Mouse (Mus musculus) lung, embryonic 16.5 days (tissue): ENCODE measurements around the gene Ankrd13d. TPM values are rescaled to one million over a fixed set of nuclear protein-coding genes. Genes with fewer than 3 reads are reported as not detected.
A peak's percentile ranks its signal among the peaks of the same experiment; 100 is the strongest.
"Not testable (repeated sequence)": the region's sequence is repeated elsewhere in the genome, so short reads cannot be mapped to it uniquely, and the experiment has no call there.

ENCODE experiments used
- ATAC-seq: fragments of 200-750 bp; cut with Nextera tagmentation; 2 replicates; pipeline ENCODE4 v1.8.0; 2017; ENCODE audit warnings: low read depth, mild to moderate bottlenecking, moderate library complexity
- H3K27ac ChIP-seq: fragments of 300-500 bp; sonication (generic); 2 replicates; pipeline ENCODE4 v1.5.1; 2014; ENCODE audit warnings: mild to moderate bottlenecking, control low read depth, low read length
- H3K27me3 ChIP-seq: fragments of 300-500 bp; sonication (generic); 2 replicates; pipeline ENCODE4 v1.6.1; 2014; ENCODE audit warnings: low read depth, low read length, mixed read lengths; ENCODE audit not compliant: control insufficient read depth, insufficient read depth
- H3K36me3 ChIP-seq: fragments of 300-500 bp; sonication (generic); 2 replicates; pipeline ENCODE4 v1.6.1; 2014; ENCODE audit warnings: low read length; ENCODE audit not compliant: control insufficient read depth, insufficient read depth
- H3K4me1 ChIP-seq: fragments of 300-500 bp; sonication (generic); replicated peaks from 2 replicates; pipeline ENCODE4 v1.6.1; 2014; ENCODE audit warnings: low read length, mixed read lengths; ENCODE audit not compliant: control insufficient read depth, insufficient read depth
- H3K4me2 ChIP-seq: fragments of 300-500 bp; sonication (generic); 2 replicates; pipeline ENCODE4 v1.6.1; 2014; ENCODE audit warnings: low read depth, low read length, control low read depth
- H3K4me3 ChIP-seq: fragments of 300-500 bp; sonication (generic); 2 replicates; pipeline ENCODE4 v1.5.1; 2014; ENCODE audit warnings: mild to moderate bottlenecking, low read length, control low read depth
- H3K9ac ChIP-seq: fragments of 300-500 bp; sonication (generic); 2 replicates; pipeline ENCODE4 v1.6.1; 2014; ENCODE audit warnings: low read length, control low read depth
- H3K9me3 ChIP-seq: fragments of 300-500 bp; sonication (generic); 2 replicates; pipeline ENCODE4 v1.6.1; 2016; ENCODE audit warnings: low read length; ENCODE audit not compliant: control insufficient read depth
- WGBS: fragments of 180-500 bp; shearing (Covaris S2); extraction: QIAGEN DNeasy Blood & Tissue Kit; methylation state at CpG from one replicate; pipeline ENCODE4 v1.1.7; 2014; 5-methylcytosine and 5-hydroxymethylcytosine counted together
- polyA plus RNA-seq: library from polyadenylated mRNA; unstranded; fragments of >200 nt; fragmentation: Nextera tagmentation; extraction: Ambion mirVana; gene quantifications from 2 replicates; pipeline ENCODE4 v1.2.1, GENCODE M21; 2015

The Ankrd13d gene
- polyA plus RNA-seq, 1 experiment from 2014 or later, result 3.5 TPM

GRCm38 (mm10) chr19:4257216-4257896 is 25.6 kb downstream of the Ankrd13d start:
- Histone ChIP-seq H3K4me2 (peak overlapping the region; percentile 87), H3K4me1 (peaks cover 5% of the 10 kb centered on the region), H3K9me3 (no peaks in the 10 kb centered on the region), H3K9ac (peak overlapping the region; percentile 70), H3K27me3 (no peaks in the 10 kb centered on the region), H3K4me3 (peak overlapping the region; percentile 71), H3K27ac (0 out of 2 replicates have a peak overlapping the region, but pooled peaks have one; percentile 10), H3K36me3 (no peaks in the 10 kb centered on the region)
- WGBS, result under 1% methylated on average over 41 of the region's 41 CpGs
- peak; percentile 94 for ATAC-seq

DNA sequence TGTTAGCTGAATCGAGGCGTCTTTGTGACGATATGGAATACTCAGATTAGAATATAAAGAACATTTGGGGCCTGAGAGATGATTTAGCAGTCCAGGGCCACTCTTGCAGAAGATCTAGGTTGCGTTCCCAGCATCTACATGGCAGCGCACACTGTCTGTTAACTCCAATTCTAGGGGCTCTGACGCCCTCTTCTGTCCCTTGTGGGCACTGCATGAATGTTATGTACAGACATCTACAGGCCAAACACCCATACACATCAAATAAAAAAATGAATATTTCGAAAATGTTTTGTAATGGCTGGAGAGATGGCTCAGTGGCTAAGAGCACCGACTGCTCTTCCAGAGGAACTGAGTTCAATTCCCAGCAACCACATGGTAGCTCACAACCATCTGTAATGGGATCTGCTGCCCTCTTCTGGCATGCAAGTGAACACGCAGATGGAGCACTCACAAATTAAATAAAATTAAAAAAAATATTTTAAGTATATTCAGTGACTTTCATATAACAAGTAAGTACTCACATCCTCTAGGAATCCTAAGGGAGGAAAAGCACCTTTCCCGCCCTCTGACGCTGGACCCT is 27.3 kb downstream of the Ankrd13d start:
- Histone ChIP-seq H3K9me3 (no peaks in the 10 kb centered on the region), H3K4me3 (no peak overlapping the region), H3K9ac (no peak overlapping the region), H3K4me1 (peaks cover 5% of the 10 kb centered on the region), H3K27me3 (no peaks in the 10 kb centered on the region), H3K36me3 (no peaks in the 10 kb centered on the region), H3K4me2 (no peak overlapping the region), H3K27ac (no peak overlapping the region)
- ATAC-seq, result no peak
- 72% methylated on average over 11 of the region's 11 CpGs for WGBS

DNA sequence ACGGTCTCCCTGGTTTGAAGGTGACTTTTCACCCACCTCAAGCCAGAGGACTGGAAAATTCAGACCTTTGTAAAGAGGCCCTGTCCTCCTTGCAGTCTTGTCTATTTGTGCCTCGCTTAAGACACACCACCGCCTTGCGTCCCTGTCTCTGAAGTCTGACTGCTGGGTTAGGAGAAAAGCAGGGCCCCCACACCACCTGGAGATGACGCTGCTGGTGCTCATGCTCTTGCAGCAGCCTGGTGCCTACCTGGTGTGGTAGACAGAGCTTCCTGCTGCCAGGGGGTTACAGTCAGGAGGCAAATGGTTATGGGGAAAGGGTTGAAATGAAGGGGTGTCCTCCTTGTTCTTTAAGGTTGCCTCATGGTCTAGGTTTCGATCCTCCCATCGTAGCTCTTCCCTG is 28.7 kb downstream of the Ankrd13d start:
- Histone ChIP-seq H3K9ac (no peak overlapping the region), H3K27me3 (no peaks in the 10 kb centered on the region)
- WGBS, result 84% methylated on average over 7 of the region's 7 CpGs

DNA sequence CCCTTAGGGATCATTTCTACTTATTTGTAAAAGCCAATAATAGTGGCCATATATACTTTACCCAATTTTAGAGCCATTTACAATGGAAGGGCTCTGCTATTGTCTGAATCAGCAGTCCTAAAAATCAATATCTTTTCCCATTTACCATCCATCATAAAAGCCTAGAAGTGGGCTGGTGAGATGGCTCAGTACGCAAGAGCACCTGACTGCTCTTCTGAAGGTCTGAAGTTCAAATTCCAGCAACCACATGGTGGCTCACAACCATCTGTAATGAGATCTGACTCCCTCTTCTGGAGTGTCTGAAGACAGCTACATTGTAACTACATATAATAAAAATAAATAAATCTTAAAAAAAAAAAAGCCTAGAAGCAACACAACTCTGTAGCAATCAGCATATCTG is 34.3 kb downstream of the Ankrd13d start:
- WGBS, result 48% methylated on average over 1 of the region's 1 CpGs

More for the DNA sequence above, 28.7 kb downstream of the Ankrd13d start:
- H3K4me2 ChIP-seq, result no peak overlapping the region
- H3K9me3 ChIP-seq, result no peaks in the 10 kb centered on the region
- ATAC-seq, result no peak
- H3K36me3 ChIP-seq, result no peaks in the 10 kb centered on the region
- peaks cover 5% of the 10 kb centered on the region for H3K4me1 ChIP-seq
- no peak overlapping the region for H3K4me3 ChIP-seq
- H3K27ac ChIP-seq, result no peak overlapping the region

DNA sequence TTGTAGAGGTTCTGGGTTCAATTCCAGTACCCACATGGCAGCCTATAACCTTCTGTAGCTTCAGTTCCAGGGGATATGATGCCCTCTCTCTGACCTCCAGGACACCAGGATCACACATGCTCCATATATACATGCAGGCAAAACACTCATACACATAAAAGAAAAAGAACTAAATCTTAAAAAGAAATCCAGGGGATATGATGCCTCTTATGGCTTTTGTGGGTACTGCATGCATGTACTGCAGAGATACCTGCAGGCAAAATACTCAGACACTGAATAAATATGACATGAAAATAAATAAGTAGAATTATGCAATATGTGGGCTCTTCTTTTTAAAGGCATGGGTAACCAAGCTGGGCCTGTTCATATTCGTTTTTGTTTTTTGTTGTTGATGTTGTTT is 35.9 kb downstream of the Ankrd13d start:
- Histone ChIP-seq H3K9me3 (no peaks in the 10 kb centered on the region), H3K36me3 (no peaks in the 10 kb centered on the region), H3K9ac (no peak overlapping the region), H3K27ac (no peak overlapping the region), H3K4me2 (no peak overlapping the region), H3K27me3 (no peaks in the 10 kb centered on the region; the same call in 1 of the 2 replicates), H3K4me3 (no peak overlapping the region), H3K4me1 (no peaks in the 10 kb centered on the region)
- no peak for ATAC-seq
- 47% methylated on average over 1 of the region's 1 CpGs for WGBS

More for the DNA sequence above, 34.3 kb downstream of the Ankrd13d start:
- not testable (repeated sequence) for H3K9me3 ChIP-seq, ATAC-seq, H3K36me3 ChIP-seq, H3K9ac ChIP-seq, H3K4me3 ChIP-seq, H3K27me3 ChIP-seq, H3K4me1 ChIP-seq, H3K4me2 ChIP-seq, H3K27ac ChIP-seq

- no peak for ATAC-seq
- Histone ChIP-seq H3K4me3 (no peak overlapping the region), H3K27me3 (no peaks in the 10 kb centered on the region; the same call in 1 of the 2 replicates), H3K4me2 (no peak overlapping the region), H3K9ac (no peak overlapping the region), H3K36me3 (no peaks in the 10 kb centered on the region), H3K27ac (no peak overlapping the region), H3K9me3 (no peaks in the 10 kb centered on the region), H3K4me1 (no peaks in the 10 kb centered on the region)
- 72% methylated on average over 6 of the region's 6 CpGs for WGBS
Measured at GRCm38 (mm10) chr19:4244775-4245174, 38.2 kb downstream of the Ankrd13d start.

DNA sequence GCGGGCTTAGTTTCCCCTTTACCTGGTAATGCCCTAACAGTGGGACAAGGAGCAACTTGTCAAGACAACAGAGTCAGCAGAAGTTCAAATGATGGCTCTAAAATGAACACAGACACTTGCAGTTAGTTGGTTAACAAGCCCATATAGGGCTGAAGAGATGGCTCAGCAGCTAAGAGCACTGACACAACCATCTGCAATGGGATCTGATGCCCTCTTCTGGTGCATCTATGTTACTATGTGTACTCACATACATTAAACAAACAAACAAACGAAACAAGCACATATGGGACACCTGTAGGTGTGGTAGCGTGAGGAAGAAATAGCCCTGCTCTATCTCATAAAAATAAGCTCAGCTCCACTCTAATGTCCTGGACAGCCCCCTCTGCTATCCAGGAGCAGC is 40.5 kb downstream of the Ankrd13d start:
- ATAC-seq, result no peak
- no peak overlapping the region for H3K4me2 ChIP-seq
- 62% methylated on average over 3 of the region's 3 CpGs for WGBS
- no peaks in the 10 kb centered on the region; the same call in 1 of the 2 replicates for H3K27me3 ChIP-seq
- no peaks in the 10 kb centered on the region for H3K4me1 ChIP-seq
- H3K4me3 ChIP-seq, result no peak overlapping the region
- H3K27ac ChIP-seq, result no peak overlapping the region
- H3K36me3 ChIP-seq, result no peaks in the 10 kb centered on the region
- no peak overlapping the region for H3K9ac ChIP-seq
- H3K9me3 ChIP-seq, result no peaks in the 10 kb centered on the region

DNA sequence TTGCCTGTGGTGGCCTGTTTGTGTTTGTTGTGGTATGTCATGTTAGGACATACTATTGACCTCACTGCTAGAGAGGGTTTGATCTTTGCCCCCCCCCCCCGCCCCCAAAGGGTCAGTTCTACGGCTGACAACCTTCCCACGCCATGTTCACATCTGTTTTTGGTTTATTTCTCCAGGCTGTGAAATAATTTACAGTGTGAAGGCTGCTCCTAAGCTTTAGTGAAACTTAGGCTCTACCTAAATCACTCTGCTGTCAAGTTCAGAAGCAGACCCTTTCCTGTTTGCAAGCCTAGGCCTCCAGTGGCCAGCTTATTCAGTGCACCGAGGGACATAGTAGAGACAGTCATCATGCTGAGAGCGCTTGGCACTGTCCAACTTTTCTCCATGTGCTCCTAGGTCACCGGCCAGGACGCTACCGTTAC is 42.7 kb downstream of the Ankrd13d start:
- Histone ChIP-seq H3K27me3 (no peaks in the 10 kb centered on the region; the same call in 1 of the 2 replicates), H3K4me2 (no peak overlapping the region), H3K9me3 (no peaks in the 10 kb centered on the region), H3K36me3 (no peaks in the 10 kb centered on the region), H3K9ac (no peak overlapping the region), H3K4me1 (no peaks in the 10 kb centered on the region), H3K4me3 (no peak overlapping the region), H3K27ac (no peak overlapping the region)
- WGBS, result 47% methylated on average over 8 of the region's 8 CpGs
- no peak for ATAC-seq

DNA sequence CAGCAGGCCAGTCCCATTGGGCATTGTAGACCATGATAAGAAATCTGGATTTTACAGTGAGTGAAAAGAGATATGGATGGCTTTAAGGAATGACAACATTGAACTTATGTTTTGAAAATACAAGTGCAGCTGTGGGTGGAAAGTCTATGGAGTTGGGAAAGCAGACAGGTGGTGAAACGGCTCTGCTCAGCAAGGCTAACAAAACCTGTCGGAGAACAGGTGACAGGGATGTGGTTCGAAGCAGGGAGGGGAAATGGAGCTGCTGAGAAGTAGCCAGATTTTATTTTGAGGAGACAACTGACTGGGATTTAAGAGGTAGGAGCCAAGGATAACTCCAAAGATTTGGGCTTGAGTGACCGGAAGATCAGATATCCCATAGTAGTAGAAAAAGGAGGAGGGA is 48.4 kb downstream of the Ankrd13d start:
- peaks cover 11% of the 10 kb centered on the region for H3K4me1 ChIP-seq
- H3K4me3 ChIP-seq, result no peak overlapping the region
- H3K27ac ChIP-seq, result no peak overlapping the region
- ATAC-seq, result no peak
- no peaks in the 10 kb centered on the region for H3K9me3 ChIP-seq
- H3K27me3 ChIP-seq, result no peaks in the 10 kb centered on the region
- H3K9ac ChIP-seq, result no peak overlapping the region
- no peaks in the 10 kb centered on the region for H3K36me3 ChIP-seq
- H3K4me2 ChIP-seq, result no peak overlapping the region
- 59% methylated on average over 4 of the region's 4 CpGs for WGBS
